Comparison of ENCODE assay signal across 8 mouse cellular contexts in the genomic region with DNA sequence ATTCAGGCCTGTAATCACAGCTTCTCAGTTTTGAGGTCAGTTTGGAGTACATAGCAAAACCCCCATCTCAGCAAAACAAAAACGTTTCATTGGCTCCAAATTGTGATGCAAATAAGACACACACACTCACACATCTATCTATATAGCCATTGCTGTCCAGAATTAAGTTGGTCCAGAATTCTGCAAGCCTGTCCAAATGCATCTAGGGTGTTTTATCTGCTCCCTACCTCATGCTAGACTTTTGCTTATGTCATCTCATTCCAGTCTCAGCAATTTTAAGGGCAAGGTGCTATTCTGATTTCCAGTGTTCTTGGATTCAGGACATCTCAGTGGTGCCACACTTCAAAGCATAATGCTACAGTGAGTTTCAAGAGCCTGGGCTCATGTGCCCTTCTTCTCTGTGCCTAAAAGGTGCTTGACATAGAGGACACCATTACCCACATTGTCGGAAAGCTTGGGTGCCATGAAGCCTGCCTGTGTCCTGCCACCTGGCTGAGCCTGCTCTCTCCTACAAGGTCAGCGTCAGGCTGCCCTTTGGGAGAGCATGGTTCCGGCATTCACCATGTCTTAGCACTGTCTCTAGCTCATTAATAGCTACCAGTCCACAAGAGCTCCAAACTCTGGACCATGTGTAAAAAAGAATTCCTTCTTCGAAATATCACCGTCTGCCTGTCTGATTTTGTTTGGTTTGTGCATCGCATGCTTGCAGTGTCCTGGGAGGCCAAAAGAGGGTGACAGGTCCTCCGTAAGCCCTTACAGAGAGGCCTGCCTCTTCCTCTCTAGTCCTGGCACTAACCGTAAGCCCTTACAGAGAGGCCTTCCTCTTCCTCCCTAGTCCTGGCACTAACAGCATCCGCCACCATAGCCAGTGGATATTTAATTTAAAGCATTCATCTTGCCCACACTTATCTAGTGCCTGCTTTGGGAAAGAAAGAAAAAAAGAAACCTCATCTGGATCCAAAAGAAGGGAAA. TPM values are rescaled to one million over a fixed set of nuclear protein-coding genes. Genes with fewer than 3 reads are reported as not detected.
A peak's percentile ranks its signal among the peaks of the same experiment; 100 is the strongest.
DNase-seq lines count a peak whose midpoint lies in the region; ATAC-seq and TF ChIP-seq lines count a peak whose summit lies in the region.

No protein-coding gene starts in this region.

- 0 out of 2 replicates have a peak overlapping the region, but pooled peaks have one; percentile 23 for H3K27ac ChIP-seq in CH12.LX (ENCODE audit: insufficient read depth, low read depth)
- peak overlapping the region; percentile 98 for H3K27ac ChIP-seq in hindbrain, embryonic 10.5 days
- H3K27ac ChIP-seq in midbrain, embryonic 11.5 days (ENCODE audit: low read depth, low read length), result peak overlapping the region; percentile 98

- TF ChIP-seq CTCF in CH12.LX (conservative IDR thresholded peaks at IDR 0.05 in 1 of 2, IDR thresholded peaks at IDR 0.05 in 1 of 2; ENCODE audit: low read depth in 2 of 2, low read length in 2 of 2), result no peak

- peaks cover 20% of the 10 kb centered on the region for H3K79me2 ChIP-seq in CH12.LX (replicated peaks; ENCODE audit: control insufficient read depth, extremely low read depth, insufficient read depth, poor library complexity, severe bottlenecking)

- TF ChIP-seq EP300 in CH12.LX (IDR thresholded peaks at IDR 0.05; ENCODE audit: low read length), result no peak

- peaks cover 10 to 21% of the 10 kb centered on the region in 2 experiments for H3K36me3 ChIP-seq in CH12.LX (replicated peaks in 1 of 2; ENCODE audit: control insufficient read depth in 1 of 2, insufficient read depth in 1 of 2, low read length in 1 of 2)
- peaks cover 29% of the 10 kb centered on the region for H3K36me3 ChIP-seq in hindbrain, embryonic 10.5 days
- H3K36me3 ChIP-seq in midbrain, embryonic 11.5 days (ENCODE audit: control insufficient read depth, insufficient read depth, low read length), result 0 out of 2 replicates have a peak, but pooled peaks cover 2% of the 10 kb centered on the region

- TF ChIP-seq RAD21 in CH12.LX (IDR thresholded peaks at IDR 0.05; ENCODE audit: low read depth, low read length), result no peak

- H3K4me3 ChIP-seq in CH12.LX (replicated peaks in 1 of 3; ENCODE audit: low read depth in 2 of 3, low read length in 2 of 3, poor library complexity in 1 of 3), result no peak overlapping the region
- H3K4me3 ChIP-seq in hindbrain, embryonic 10.5 days, result peak overlapping the region; percentile 77
- no peak overlapping the region for H3K4me3 ChIP-seq in midbrain, embryonic 11.5 days (ENCODE audit: low read depth, low read length)

- in situ Hi-C loops in CH12.LX (cut with MboI; ENCODE audit: low pct_ligation_motif_present, low pct_unique_long_range_greater_than_20kb, low sequenced_read_pairs), result no loop called here

- H3K9ac ChIP-seq in CH12.LX (ENCODE audit: insufficient read depth, low read depth), result peak overlapping the region; percentile 79
- H3K9ac ChIP-seq in midbrain, embryonic 11.5 days (ENCODE audit: low read length), result peak overlapping the region; percentile 73

- no peak for TF ChIP-seq POLR2A in CH12.LX (IDR thresholded peaks at IDR 0.05; ENCODE audit: low read depth, low read length)

- H3K4me1 ChIP-seq in CH12.LX (ENCODE audit: control insufficient read depth in 1 of 2, insufficient read depth in 2 of 2), result peaks cover 12 to 55% of the 10 kb centered on the region in 2 experiments
- H3K4me1 ChIP-seq in hindbrain, embryonic 10.5 days (replicated peaks), result peaks cover 58% of the 10 kb centered on the region
- H3K4me1 ChIP-seq in midbrain, embryonic 11.5 days (ENCODE audit: control insufficient read depth, insufficient read depth, low read length), result peaks cover 44% of the 10 kb centered on the region

- H3K9me3 ChIP-seq in CH12.LX (replicated peaks; ENCODE audit: low read length), result no peaks in the 10 kb centered on the region
- H3K9me3 ChIP-seq in hindbrain, embryonic 10.5 days, result no peaks in the 10 kb centered on the region
- H3K9me3 ChIP-seq in midbrain, embryonic 11.5 days (ENCODE audit: control insufficient read depth, low read length), result no peaks in the 10 kb centered on the region

- WGBS in hindbrain, embryonic 10.5 days, result 82% methylated on average over 10 of the region's 10 CpGs
- 76% methylated on average over 10 of the region's 10 CpGs for whole genome bisulfite sequencing in midbrain, embryonic 11.5 days

- peak; percentile 93 for DNase-seq in heart, adult 11 months
- no peak for DNase-seq in heart, postnatal 10 days
- DNase-seq in CH12.LX (ENCODE audit: extremely low read depth), result no peak
- peak; percentile 6 for DNase-seq in hindbrain, embryonic 10.5 days (ENCODE audit: low spot score)
- DNase-seq in midbrain, embryonic 11.5 days (ENCODE audit: low spot score, missing footprints), result no peak
- DNase-seq in layer of hippocampus, adult 8-10 months (ENCODE audit: low spot score in 2 of 2), result no peak
- no peak for DNase-seq in cerebellum, postnatal 36 days
- no peak for DNase-seq in cerebellum, adult 11 months

- dilution Hi-C loops in CH12.LX (cut with MboI; ENCODE audit: extremely low pct_ligation_motif_present, extremely low pct_unique_long_range_greater_than_20kb, low sequenced_read_pairs), result no loop called here

- intact Hi-C loops in heart, postnatal 10 days (cut with DNase I), result no loop called here

- no peaks in the 10 kb centered on the region for H3K27me3 ChIP-seq in CH12.LX (replicated peaks)
- H3K27me3 ChIP-seq in hindbrain, embryonic 10.5 days (ENCODE audit: insufficient read depth, poor library complexity, severe bottlenecking), result no peaks in the 10 kb centered on the region
- no peaks in the 10 kb centered on the region for H3K27me3 ChIP-seq in midbrain, embryonic 11.5 days (ENCODE audit: control insufficient read depth, insufficient read depth, low read length)

- ATAC-seq in midbrain, embryonic 11.5 days (ENCODE audit: low FRiP score), result no peak

- H3K4me2 ChIP-seq in CH12.LX (ENCODE audit: insufficient read depth, low read depth, poor library complexity, severe bottlenecking), result no peak overlapping the region
- peak overlapping the region; percentile 75; the same call in 1 of the 2 replicates for H3K4me2 ChIP-seq in midbrain, embryonic 11.5 days

TF ChIP-seq in CH12.LX, 34 proteins besides CTCF, POLR2A, EP300 and RAD21:
- TF ChIP-seq PAX5 (IDR thresholded peaks at IDR 0.05; ENCODE audit: low read length) (no peak), MXI1 (IDR thresholded peaks at IDR 0.05; ENCODE audit: low read depth, low read length) (no peak), ZMIZ1 (IDR thresholded peaks at IDR 0.05; ENCODE audit: low read depth, low read length) (no peak), HCFC1 (IDR thresholded peaks at IDR 0.05; ENCODE audit: low read depth, low read length) (no peak), USF2 (conservative IDR thresholded peaks at IDR 0.05; ENCODE audit: low read depth, low read length) (no peak), MYC (IDR thresholded peaks at IDR 0.05; ENCODE audit: low read depth, low read length) (no peak), KAT2A (IDR thresholded peaks at IDR 0.05; ENCODE audit: insufficient replicate concordance, low read length) (no peak), E2F4 (IDR thresholded peaks at IDR 0.05; ENCODE audit: insufficient replicate concordance, low read depth, low read length) (no peak), IRF4 (IDR thresholded peaks at IDR 0.05; ENCODE audit: low read depth, low read length) (no peak), CHD2 (IDR thresholded peaks at IDR 0.05; ENCODE audit: low read length) (no peak)
TF ChIP-seq in CH12.LX: peak in this region for 0.

RNA-seq across cellular contexts. Expression of gene Pnrc2, which starts 1.2 kb away (rescaled TPM):
- total RNA-seq in heart, postnatal 10 days (2021), result 100 to 1,000 TPM in 1 of 2 experiments, 10 to 100 TPM in 1; 99.4 to 105 TPM
- total RNA-seq in CH12.LX (2012; rRNA removed) (22.2 and 30.5 TPM in 2 replicates), CH12.LX (2014; rRNA removed) (46.9 and 55.0 TPM in 2 replicates)
- 32.8 and 34.4 TPM in 2 replicates for polyA plus RNA-seq in CH12.LX (2012; ENCODE audit: insufficient read length, low read depth)
- polyA plus RNA-seq in hindbrain, embryonic 10.5 days (2016; fragmentation: Nextera tagmentation; extraction: Ambion mirVana), result 171 and 204 TPM in 2 replicates
- polyA plus RNA-seq in midbrain, embryonic 11.5 days (2014; fragmentation: Nextera tagmentation; extraction: Ambion mirVana), result 258 and 259 TPM in 2 replicates
- 10 to 100 TPM; 47.2 to 86.0 (median 47.7) TPM for total RNA-seq in layer of hippocampus, adult 8-10 months (2022)

RNA-seq across cellular contexts. Expression of gene Srsf10, which starts 19.3 kb away (rescaled TPM):
- total RNA-seq in heart, postnatal 10 days (2021), result 10 to 100 TPM; 61.2 to 64.1 TPM
- total RNA-seq in CH12.LX (2012; rRNA removed), result 85.7 and 127 TPM in 2 replicates
- total RNA-seq in CH12.LX (2014; rRNA removed), result 179 and 197 TPM in 2 replicates
- polyA plus RNA-seq in CH12.LX (2012; ENCODE audit: insufficient read length, low read depth), result 291 and 341 TPM in 2 replicates
- 283 and 352 TPM in 2 replicates for polyA plus RNA-seq in hindbrain, embryonic 10.5 days (2016; fragmentation: Nextera tagmentation; extraction: Ambion mirVana)
- 434 and 444 TPM in 2 replicates for polyA plus RNA-seq in midbrain, embryonic 11.5 days (2014; fragmentation: Nextera tagmentation; extraction: Ambion mirVana)
- total RNA-seq in layer of hippocampus, adult 8-10 months (2022), result 10 to 100 TPM; 67.9 to 91.9 (median 79.9) TPM

RNA-seq across cellular contexts. Expression of gene Cnr2, which starts 20.3 kb away (rescaled TPM):
- under 1 TPM; 0.77 to 0.94 TPM for total RNA-seq in heart, postnatal 10 days (2021)
- 5.6 and 6.5 TPM in 2 replicates for total RNA-seq in CH12.LX (2012; rRNA removed)
- total RNA-seq in CH12.LX (2014; rRNA removed), result 13.5 and 13.8 TPM in 2 replicates
- polyA plus RNA-seq in CH12.LX (2012; ENCODE audit: insufficient read length, low read depth), result 9.4 and 10.6 TPM in 2 replicates
- 0.21 and 0.66 TPM in 2 replicates for polyA plus RNA-seq in hindbrain, embryonic 10.5 days (2016; fragmentation: Nextera tagmentation; extraction: Ambion mirVana)
- polyA plus RNA-seq in midbrain, embryonic 11.5 days (2014; fragmentation: Nextera tagmentation; extraction: Ambion mirVana), result 0.41 and 0.63 TPM in 2 replicates
- under 1 TPM in 3 of 4 experiments, not detected in 1; 0.08 to 0.98 (median 0.92) TPM for total RNA-seq in layer of hippocampus, adult 8-10 months (2022)

RNA-seq across cellular contexts. Expression of gene Fuca1, which starts 45.7 kb away (rescaled TPM):
- 10 to 100 TPM; 43.2 to 44.5 TPM for total RNA-seq in heart, postnatal 10 days (2021)
- 63.2 and 77.6 TPM in 2 replicates for total RNA-seq in CH12.LX (2012; rRNA removed)
- total RNA-seq in CH12.LX (2014; rRNA removed), result 28.6 and 32.6 TPM in 2 replicates
- polyA plus RNA-seq in CH12.LX (2012; ENCODE audit: insufficient read length, low read depth), result 66.5 and 71.5 TPM in 2 replicates
- polyA plus RNA-seq in hindbrain, embryonic 10.5 days (2016; fragmentation: Nextera tagmentation; extraction: Ambion mirVana), result 54.3 and 59.5 TPM in 2 replicates
- polyA plus RNA-seq in midbrain, embryonic 11.5 days (2014; fragmentation: Nextera tagmentation; extraction: Ambion mirVana), result 43.0 and 48.1 TPM in 2 replicates
- total RNA-seq in layer of hippocampus, adult 8-10 months (2022), result 10 to 100 TPM; 51.2 to 73.5 (median 59.2) TPM

Comparison
In these comparisons a context has a peak if more than half of its experiments do, and no peak if none do; other contexts are left out.
1. DNase-seq: peak in heart, adult 11 months (single experiment) and hindbrain, embryonic 10.5 days (single experiment); none in heart, postnatal 10 days (0 of 2), CH12.LX (single experiment), midbrain, embryonic 11.5 days (single experiment), layer of hippocampus, adult 8-10 months (0 of 2), cerebellum, postnatal 36 days (0 of 2) and cerebellum, adult 11 months (single experiment).
2. H3K27ac ChIP-seq: peak in every context shown above with its lines; median percentile 98 in hindbrain, embryonic 10.5 days; 98 in midbrain, embryonic 11.5 days; 23 in CH12.LX.